Mouse (Mus musculus): ENCODE data around the gene Ilk. TPM values are rescaled to one million over a fixed set of nuclear protein-coding genes. Genes with fewer than 3 reads are reported as not detected.

Ilk gene
- total and polyA plus RNA-seq, 3 experiments: 48.3 to 76.9 TPM; not detected in 1

Other genes with a start within 250 kb of the Ilk start
- 17.9 and 22.2 TPM in 2 replicates for gene Smpd1, start 182.2 kb upstream of the Ilk start, total RNA-seq (2012; rRNA removed)
- gene Smpd1, start 182.2 kb upstream of the Ilk start, polyA plus RNA-seq (2012; ENCODE audit: insufficient read depth in 1 of 2, insufficient read length in 2 of 2, low read depth in 1 of 2, low replicate concordance in 2 of 2, missing spikeins in 1 of 2): 10 to 100 TPM; 32.3 to 98.7 TPM
- not detected in 2 replicates for gene Apbb1, start 154.9 kb upstream of the Ilk start, total RNA-seq (2012; rRNA removed)
- gene Apbb1, start 154.9 kb upstream of the Ilk start, polyA plus RNA-seq (2012; ENCODE audit: insufficient read depth in 1 of 2, insufficient read length in 2 of 2, low read depth in 1 of 2, low replicate concordance in 2 of 2, missing spikeins in 1 of 2): under 1 TPM in 1 of 2 experiments, not detected in 1; 0.13 TPM
- not detected in 2 replicates for gene Hpx, start 136.5 kb upstream of the Ilk start, total RNA-seq (2012; rRNA removed)
- under 1 TPM in 1 of 2 experiments, not detected in 1; 0.14 TPM for gene Hpx, start 136.5 kb upstream of the Ilk start, polyA plus RNA-seq (2012; ENCODE audit: insufficient read depth in 1 of 2, insufficient read length in 2 of 2, low read depth in 1 of 2, low replicate concordance in 2 of 2, missing spikeins in 1 of 2)
- 7.0 and 7.5 TPM in 2 replicates for gene Trim3, start 103.0 kb upstream of the Ilk start, total RNA-seq (2012; rRNA removed)
- gene Trim3, start 103.0 kb upstream of the Ilk start, polyA plus RNA-seq (2012; ENCODE audit: insufficient read depth in 1 of 2, insufficient read length in 2 of 2, low read depth in 1 of 2, low replicate concordance in 2 of 2, missing spikeins in 1 of 2): 10 to 100 TPM in 1 of 2 experiments, not detected in 1; 15.4 TPM
- 103 and 107 TPM in 2 replicates for gene Timm10b, start 96.5 kb upstream of the Ilk start, total RNA-seq (2012; rRNA removed)
- gene Timm10b, start 96.5 kb upstream of the Ilk start, polyA plus RNA-seq (2012; ENCODE audit: insufficient read depth in 1 of 2, insufficient read length in 2 of 2, low read depth in 1 of 2, low replicate concordance in 2 of 2, missing spikeins in 1 of 2): 100 to 1,000 TPM in 1 of 2 experiments, not detected in 1; 135 TPM
- 75.6 and 78.4 TPM in 2 replicates for gene Arfip2, start 96.2 kb upstream of the Ilk start, total RNA-seq (2012; rRNA removed)
- 100 to 1,000 TPM in 1 of 2 experiments, not detected in 1; 108 TPM for gene Arfip2, start 96.2 kb upstream of the Ilk start, polyA plus RNA-seq (2012; ENCODE audit: insufficient read depth in 1 of 2, insufficient read length in 2 of 2, low read depth in 1 of 2, low replicate concordance in 2 of 2, missing spikeins in 1 of 2)
- 59.1 and 67.2 TPM in 2 replicates for gene Gm45799, start 96.0 kb upstream of the Ilk start, total RNA-seq (2012; rRNA removed)
- 100 to 1,000 TPM in 1 of 2 experiments, not detected in 1; 109 TPM for gene Gm45799, start 96.0 kb upstream of the Ilk start, polyA plus RNA-seq (2012; ENCODE audit: insufficient read depth in 1 of 2, insufficient read length in 2 of 2, low read depth in 1 of 2, low replicate concordance in 2 of 2, missing spikeins in 1 of 2)
- 1.5 and 1.7 TPM in 2 replicates for gene Dnhd1, start 85.8 kb upstream of the Ilk start, total RNA-seq (2012; rRNA removed)
- 1 to 10 TPM in 1 of 2 experiments, not detected in 1; 2.6 TPM for gene Dnhd1, start 85.8 kb upstream of the Ilk start, polyA plus RNA-seq (2012; ENCODE audit: insufficient read depth in 1 of 2, insufficient read length in 2 of 2, low read depth in 1 of 2, low replicate concordance in 2 of 2, missing spikeins in 1 of 2)
- 43.7 and 54.2 TPM in 2 replicates for gene Rrp8, start 793 bp downstream of the Ilk start, total RNA-seq (2012; rRNA removed)
- 10 to 100 TPM in 1 of 2 experiments, not detected in 1; 66.9 TPM for gene Rrp8, start 793 bp downstream of the Ilk start, polyA plus RNA-seq (2012; ENCODE audit: insufficient read depth in 1 of 2, insufficient read length in 2 of 2, low read depth in 1 of 2, low replicate concordance in 2 of 2, missing spikeins in 1 of 2)
- 233 and 253 TPM in 2 replicates for gene Taf10, start 7.8 kb downstream of the Ilk start, total RNA-seq (2012; rRNA removed)
- gene Taf10, start 7.8 kb downstream of the Ilk start, polyA plus RNA-seq (2012; ENCODE audit: insufficient read depth in 1 of 2, insufficient read length in 2 of 2, low read depth in 1 of 2, low replicate concordance in 2 of 2, missing spikeins in 1 of 2): 100 to 1,000 TPM in 1 of 2 experiments, not detected in 1; 350 TPM
- 17.5 and 17.6 TPM in 2 replicates for gene Tpp1, start 15.6 kb downstream of the Ilk start, total RNA-seq (2012; rRNA removed)
- 10 to 100 TPM in 1 of 2 experiments, not detected in 1; 45.4 TPM for gene Tpp1, start 15.6 kb downstream of the Ilk start, polyA plus RNA-seq (2012; ENCODE audit: insufficient read depth in 1 of 2, insufficient read length in 2 of 2, low read depth in 1 of 2, low replicate concordance in 2 of 2, missing spikeins in 1 of 2)
- 0.03 and 0.08 TPM in 2 replicates for gene Dchs1, start 51.1 kb downstream of the Ilk start, total RNA-seq (2012; rRNA removed)
- gene Dchs1, start 51.1 kb downstream of the Ilk start, polyA plus RNA-seq (2012; ENCODE audit: insufficient read depth in 1 of 2, insufficient read length in 2 of 2, low read depth in 1 of 2, low replicate concordance in 2 of 2, missing spikeins in 1 of 2): under 1 TPM in 1 of 2 experiments, not detected in 1; 0.11 TPM
- gene Mrpl17, start 74.5 kb downstream of the Ilk start, total RNA-seq (2012; rRNA removed): 198 and 230 TPM in 2 replicates
- gene Mrpl17, start 74.5 kb downstream of the Ilk start, polyA plus RNA-seq (2012; ENCODE audit: insufficient read depth in 1 of 2, insufficient read length in 2 of 2, low read depth in 1 of 2, low replicate concordance in 2 of 2, missing spikeins in 1 of 2): 100 to 1,000 TPM in 1 of 2 experiments, not detected in 1; 196 TPM
- not detected in 2 replicates for gene Gm4070, start 217.4 kb downstream of the Ilk start, total RNA-seq (2012; rRNA removed)
- gene Gm4070, start 217.4 kb downstream of the Ilk start, polyA plus RNA-seq (2012; ENCODE audit: insufficient read depth in 1 of 2, insufficient read length in 2 of 2, low read depth in 1 of 2, low replicate concordance in 2 of 2, missing spikeins in 1 of 2): not detected

Data from MEL (cell line).